Mouse (Mus musculus) liver, embryonic 14.5 days (tissue): ENCODE measurements around the gene Thra.

ENCODE experiments used
- CTCF ChIP-seq: IDR thresholded peaks from 2 replicates; pipeline ENCODE4 v1.5.1; 2016; ENCODE audit warnings: antibody characterized with exemption, low read depth, control low read depth
- EP300 ChIP-seq: IDR thresholded peaks from 2 replicates; pipeline ENCODE4 v1.6.1; 2016; ENCODE audit warnings: antibody characterized with exemption, low read depth

GRCm38 (mm10) chr11:98769007-98769954, 28.8 kb downstream of the Thra start:
- TF ChIP-seq EP300 (no peak), CTCF (no peak)
